Mouse (Mus musculus): ENCODE data around the gene Lyl1. TPM values are rescaled to one million over a fixed set of nuclear protein-coding genes. Genes with fewer than 3 reads are reported as not detected.

Gene Lyl1
- total and polyA plus RNA-seq, 3 experiments, result 88.7 to 149 (median 136) TPM

DNA sequence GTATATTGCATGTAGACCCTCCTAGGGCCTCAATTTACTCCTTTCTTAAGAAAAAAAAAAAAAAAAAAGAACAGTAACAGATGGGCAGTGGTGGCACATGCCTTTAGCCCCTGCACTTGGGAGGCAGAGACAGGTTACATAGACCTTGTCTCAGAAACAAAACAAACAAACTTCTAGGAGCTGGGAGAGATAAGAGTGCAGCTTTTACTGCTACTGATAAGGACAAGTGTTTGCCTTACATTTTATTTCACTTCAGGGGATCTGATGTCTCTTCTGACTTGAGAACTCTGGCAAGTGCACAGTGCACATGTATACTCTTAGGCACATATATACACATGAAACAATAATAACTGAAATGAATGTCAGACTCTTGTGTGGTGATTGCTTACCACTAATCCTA, 44.1 kb upstream of the Lyl1 start (continued):
- TF ChIP-seq MYC (IDR thresholded peaks at IDR 0.05; ENCODE audit: low read depth, low read length) (0 out of 2 replicates have a peak, but pooled peaks have one; percentile 39), CHD1 (IDR thresholded peaks at IDR 0.05; ENCODE audit: low read depth, low read length) (no peak), ZMIZ1 (IDR thresholded peaks at IDR 0.05; ENCODE audit: low read depth, low read length) (peak; percentile 63)

DNA sequence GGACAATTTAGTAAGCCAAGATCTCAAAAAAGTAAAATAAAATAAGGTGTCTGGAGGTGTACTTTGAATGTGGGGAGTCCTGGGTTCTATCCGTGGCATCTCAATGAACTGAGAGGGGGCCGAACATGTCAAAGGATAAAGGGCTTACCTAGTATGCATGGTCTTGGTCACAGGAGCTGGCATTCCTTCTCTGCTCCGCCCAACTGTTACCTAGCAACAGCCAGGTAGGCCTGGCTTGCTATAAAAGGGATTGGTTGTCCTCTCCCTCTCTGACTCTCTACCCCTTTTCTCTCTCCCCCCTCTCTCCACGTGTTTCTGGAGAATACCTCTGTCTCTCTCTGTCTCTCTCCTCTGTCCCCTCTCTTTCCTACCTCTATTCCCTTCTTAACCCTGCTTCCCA, 43.6 kb upstream of the Lyl1 start:
- no peaks in the 10 kb centered on the region for H3K27me3 ChIP-seq (ENCODE audit: control insufficient read depth in 1 of 2, insufficient read depth in 2 of 2, low read length in 2 of 2)
- peak overlapping the region in 1 of 2 experiments; percentile 9; a peak in 1 of 4 replicates for H3K4me3 ChIP-seq (ENCODE audit: control insufficient read depth in 1 of 2, insufficient read depth in 1 of 2, low read depth in 2 of 2, low read length in 2 of 2)
- peak overlapping the region; percentile 61 for H3K9ac ChIP-seq (ENCODE audit: control insufficient read depth, low read depth, low read length, poor library complexity, severe bottlenecking)
- peak overlapping the region; percentile 88 for H3K27ac ChIP-seq (ENCODE audit: control insufficient read depth, low read depth, low read length)
- no peak for TF ChIP-seq HCFC1 (IDR thresholded peaks at IDR 0.05; ENCODE audit: low read depth, low read length)
- no peak for TF ChIP-seq CTCF (IDR thresholded peaks at IDR 0.05 in 2 of 3, conservative IDR thresholded peaks at IDR 0.05 in 1 of 3; ENCODE audit: control insufficient read depth in 1 of 3, insufficient read depth in 1 of 3, low read depth in 2 of 3, low read length in 3 of 3, poor library complexity in 1 of 3, severe bottlenecking in 1 of 3)
- TF ChIP-seq MYB (IDR thresholded peaks at IDR 0.05; ENCODE audit: low read depth, low read length), result no peak
- no peak for DNase-seq (ENCODE audit: low read depth, low spot score)
- H3K79me2 ChIP-seq (ENCODE audit: control insufficient read depth, insufficient read depth, low read length, poor library complexity), result peaks cover 24% of the 10 kb centered on the region
- H3K4me1 ChIP-seq (ENCODE audit: control insufficient read depth in 1 of 2, insufficient read depth in 2 of 2, low read length in 2 of 2), result peaks cover 5 to 30% of the 10 kb centered on the region in 2 experiments
- peaks cover 0 to 22% of the 10 kb centered on the region in 2 experiments; a peak in 2 of 4 replicates for H3K36me3 ChIP-seq (ENCODE audit: control insufficient read depth in 1 of 2, insufficient read depth in 2 of 2, low read length in 2 of 2)
- no peaks in the 10 kb centered on the region for H3K9me3 ChIP-seq (replicated peaks; ENCODE audit: insufficient read depth, low read length)

DNA sequence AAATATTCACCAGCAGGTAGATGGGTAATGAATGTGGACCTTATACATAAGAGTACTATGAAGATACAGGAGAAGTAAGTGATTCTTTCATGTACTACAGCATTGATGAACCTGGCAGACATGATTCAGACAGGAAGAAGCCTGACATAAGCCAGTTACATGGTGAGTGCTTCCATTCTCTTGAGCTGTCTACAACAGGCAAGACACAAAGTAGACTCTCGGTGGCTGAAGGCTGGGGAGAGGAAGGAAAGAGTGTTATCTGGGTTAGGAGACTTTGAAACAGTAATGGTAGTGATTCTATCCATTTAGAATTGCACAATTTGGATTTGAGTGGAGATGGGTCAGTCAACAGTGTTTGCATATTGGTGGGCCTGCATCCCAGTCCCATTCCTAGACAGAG, 42.3 kb upstream of the Lyl1 start:
- peaks cover 5 to 33% of the 10 kb centered on the region in 2 experiments for H3K4me1 ChIP-seq (ENCODE audit: control insufficient read depth in 1 of 2, insufficient read depth in 2 of 2, low read length in 2 of 2)
- H3K9ac ChIP-seq (ENCODE audit: control insufficient read depth, low read depth, low read length, poor library complexity, severe bottlenecking), result no peak overlapping the region
- DNase-seq (ENCODE audit: low read depth, low spot score), result no peak
- peaks cover 28% of the 10 kb centered on the region for H3K79me2 ChIP-seq (ENCODE audit: control insufficient read depth, insufficient read depth, low read length, poor library complexity)
- no peaks in the 10 kb centered on the region for H3K27me3 ChIP-seq (ENCODE audit: control insufficient read depth in 1 of 2, insufficient read depth in 2 of 2, low read length in 2 of 2)
- H3K36me3 ChIP-seq (ENCODE audit: control insufficient read depth in 1 of 2, insufficient read depth in 2 of 2, low read length in 2 of 2), result peaks cover 0 to 22% of the 10 kb centered on the region in 2 experiments; a peak in 2 of 4 replicates
- H3K27ac ChIP-seq (ENCODE audit: control insufficient read depth, low read depth, low read length), result no peak overlapping the region
- H3K9me3 ChIP-seq (replicated peaks; ENCODE audit: insufficient read depth, low read length), result no peaks in the 10 kb centered on the region
- no peak overlapping the region for H3K4me3 ChIP-seq (ENCODE audit: control insufficient read depth in 1 of 2, insufficient read depth in 1 of 2, low read depth in 2 of 2, low read length in 2 of 2)
- TF ChIP-seq CHD1 (IDR thresholded peaks at IDR 0.05; ENCODE audit: low read depth, low read length) (no peak), USF2 (IDR thresholded peaks at IDR 0.05; ENCODE audit: borderline replicate concordance in 1 of 2, insufficient read depth in 1 of 2, low read depth in 1 of 2, low read length in 2 of 2) (no peak), ETS1 (IDR thresholded peaks at IDR 0.05; ENCODE audit: low read depth, low read length) (no peak), SIN3A (IDR thresholded peaks at IDR 0.05; ENCODE audit: low read length) (no peak), RAD21 (IDR thresholded peaks at IDR 0.05; ENCODE audit: low read depth, low read length) (no peak), ELF1 (IDR thresholded peaks at IDR 0.05; ENCODE audit: low read depth, low read length) (no peak), MAX (IDR thresholded peaks at IDR 0.05; ENCODE audit: low read length) (no peak), MXI1 (IDR thresholded peaks at IDR 0.05; ENCODE audit: low read depth, low read length) (no peak)
